Mouse (Mus musculus) testis, adult 2 months (tissue): ENCODE data around the gene Csmd2.

Experiments used
- CTCF ChIP-seq: fragments of 200-500 bp; IDR thresholded peaks from 2 replicates; pipeline ENCODE4 v1.5.1; 2012; ENCODE audit warnings: low read depth, mild to moderate bottlenecking, inconsistent platforms, low read length, moderate library complexity; ENCODE audit not compliant: control insufficient read depth, insufficient read depth, insufficient replicate concordance
- POLR2A ChIP-seq: fragments of 200-500 bp; IDR thresholded peaks from 2 replicates; pipeline ENCODE4 v1.6.1; 2012; ENCODE audit warnings: low read depth, mild to moderate bottlenecking, inconsistent platforms, low read length, moderate library complexity; ENCODE audit not compliant: control insufficient read depth

GRCm38 (mm10) chr4:127989347-127989995 lies 1.8 kb downstream of the Csmd2 start:
- TF ChIP-seq CTCF (no peak), POLR2A (no peak)
